Mouse (Mus musculus) G1E (cell line): ENCODE results near the gene Nkx2-2. TPM values are rescaled to one million over a fixed set of nuclear protein-coding genes. Genes with fewer than 3 reads are reported as not detected.
A peak's percentile ranks its signal among the peaks of the same experiment; 100 is the strongest.
"Not testable (repeated sequence)": the region's sequence is repeated elsewhere in the genome, so short reads cannot be mapped to it uniquely, and the experiment has no call there.

Experiments
- ATAC-seq: 2 replicates; pipeline ENCODE4 v1.8.0; 2016; ENCODE audit warnings: mild to moderate bottlenecking; ENCODE audit not compliant: insufficient number of reproducible peaks, poor library complexity, low FRiP score, severe bottlenecking; ENCODE audit errors: extremely low read depth
- DNase-seq: peaks from one replicate; pipeline ENCODE4 v3.0.0; 2012; ENCODE audit warnings: low spot score
- H3K27me3 ChIP-seq: 2 replicates; pipeline ENCODE4 v1.6.1; 2012; ENCODE audit warnings: mild to moderate bottlenecking, low read length, inconsistent platforms; ENCODE audit not compliant: insufficient read depth
- H3K36me3 ChIP-seq: replicated peaks from 2 replicates; pipeline ENCODE3; 2012; ENCODE audit warnings: mild to moderate bottlenecking, inconsistent platforms
- H3K4me1 ChIP-seq: 2 replicates; pipeline ENCODE4 v1.6.1; 2012; ENCODE audit warnings: low read depth, low read length, inconsistent platforms, mixed read lengths; ENCODE audit not compliant: insufficient read depth
- H3K4me3 ChIP-seq: 2 replicates; pipeline ENCODE4 v1.5.1; 2012; ENCODE audit warnings: low read depth, mild to moderate bottlenecking, inconsistent platforms, low read length, moderate library complexity, mixed read lengths
- H3K9me3 ChIP-seq: replicated peaks from 2 replicates; pipeline ENCODE4 v1.6.1; 2012; ENCODE audit warnings: inconsistent platforms
- CTCF ChIP-seq: IDR thresholded peaks from 2 replicates; pipeline ENCODE4 v1.5.1; 2012; ENCODE audit warnings: low read depth, low read length, inconsistent platforms, mixed read lengths
- GATA1 ChIP-seq: IDR thresholded peaks from 2 replicates; pipeline ENCODE4 v1.6.1; 2012; ENCODE audit warnings: borderline replicate concordance, low read length, inconsistent platforms, mixed read lengths
- GATA2 ChIP-seq: IDR thresholded peaks from 2 replicates; pipeline ENCODE4 v1.6.1; 2012; ENCODE audit warnings: low read depth, low read length, inconsistent platforms, borderline replicate concordance
- POLR2AphosphoS5 ChIP-seq: IDR thresholded peaks from 2 replicates; pipeline ENCODE4 v1.6.1; 2012; ENCODE audit warnings: low read depth, low read length, inconsistent platforms; ENCODE audit not compliant: insufficient replicate concordance
- TAL1 ChIP-seq: conservative IDR thresholded peaks from 2 replicates; pipeline ENCODE4 v1.6.1; 2012; ENCODE audit warnings: low read depth, low read length, inconsistent platforms, mixed read lengths
- polyA plus RNA-seq: library from polyadenylated mRNA; stranded (reverse); fragments of >175 nt; gene quantifications from 2 replicates; pipeline ENCODE4 v1.2.3, GENCODE M21; 2012
- total RNA-seq, 2 experiments: library from RNA; stranded (forward) in 1 of 2; stranded (reverse) in 1 of 2; fragments of 200-1000 nt in 1 of 2; fragments of >200 nt in 1 of 2; fragmentation: Nextera tagmentation in 1 of 2; gene quantifications; 2 replicates each; pipeline ENCODE4 v1.2.3; 2014 to 2017

The Nkx2-2 gene
- total and polyA plus RNA-seq, 3 experiments = not detected

- ATAC-seq = no peak
- no peak for TF ChIP-seq POLR2AphosphoS5
- no peak for TF ChIP-seq GATA1
- TF ChIP-seq GATA2 = no peak
- no peak for TF ChIP-seq CTCF
- TF ChIP-seq TAL1 = no peak
- Histone ChIP-seq H3K9me3 (no peaks in the 10 kb centered on the region), H3K4me1 (peaks cover 13% of the 10 kb centered on the region), H3K27me3 (no peaks in the 10 kb centered on the region), H3K36me3 (no peaks in the 10 kb centered on the region), H3K4me3 (no peak overlapping the region)
- no peak for DNase-seq
Measured at GRCm38 (mm10) chr2:147173751-147174150, 20.3 kb downstream of the Nkx2-2 start.

- H3K4me1 ChIP-seq, DNase-seq, H3K27me3 ChIP-seq, H3K4me3 ChIP-seq, ATAC-seq, H3K9me3 ChIP-seq, H3K36me3 ChIP-seq: not testable (repeated sequence)
Measured at GRCm38 (mm10) chr2:147170538-147170937, 23.5 kb downstream of the Nkx2-2 start.

GRCm38 (mm10) chr2:147165863-147166262 is 28.2 kb downstream of the Nkx2-2 start:
- ATAC-seq = no peak
- DNase-seq = no peak
- TF ChIP-seq POLR2AphosphoS5 = no peak
- no peak for TF ChIP-seq CTCF
- no peak for TF ChIP-seq GATA1
- TF ChIP-seq TAL1 = no peak
- TF ChIP-seq GATA2 = no peak
- Histone ChIP-seq H3K27me3 (no peaks in the 10 kb centered on the region), H3K4me3 (no peak overlapping the region), H3K9me3 (no peaks in the 10 kb centered on the region), H3K4me1 (no peaks in the 10 kb centered on the region), H3K36me3 (no peaks in the 10 kb centered on the region)

GRCm38 (mm10) chr2:147165376-147165775 is 28.7 kb downstream of the Nkx2-2 start:
- DNase-seq (no peak), ATAC-seq (no peak)
- Histone ChIP-seq H3K9me3 (no peaks in the 10 kb centered on the region), H3K4me3 (no peak overlapping the region), H3K4me1 (no peaks in the 10 kb centered on the region), H3K27me3 (no peaks in the 10 kb centered on the region), H3K36me3 (no peaks in the 10 kb centered on the region)
- TF ChIP-seq POLR2AphosphoS5 (no peak), TAL1 (no peak), CTCF (no peak), GATA1 (no peak), GATA2 (no peak)

GRCm38 (mm10) chr2:147152543-147152942 is 41.5 kb downstream of the Nkx2-2 start:
- H3K27me3 ChIP-seq = no peaks in the 10 kb centered on the region
- ATAC-seq = peak; percentile 63
- no peaks in the 10 kb centered on the region for H3K36me3 ChIP-seq
- peaks cover 3% of the 10 kb centered on the region; the same call in 1 of the 2 replicates for H3K4me1 ChIP-seq
- no peak for TF ChIP-seq GATA2
- TF ChIP-seq CTCF = no peak
- no peak for TF ChIP-seq GATA1
- no peak for TF ChIP-seq TAL1
- TF ChIP-seq POLR2AphosphoS5 = no peak
- no peak for DNase-seq
- H3K4me3 ChIP-seq = no peak overlapping the region
- no peaks in the 10 kb centered on the region for H3K9me3 ChIP-seq

Other genes with a start within 250 kb of the Nkx2-2 start
- 189 and 238 TPM in 2 replicates for gene Xrn2, start 181.2 kb downstream of the Nkx2-2 start, total RNA-seq (2014; fragmentation: Nextera tagmentation)
- 146 and 162 TPM in 2 replicates for gene Xrn2, start 181.2 kb downstream of the Nkx2-2 start, total RNA-seq (2017)
- gene Xrn2, start 181.2 kb downstream of the Nkx2-2 start, polyA plus RNA-seq = 12.3 and 16.9 TPM in 2 replicates
- not detected in 2 replicates for gene Nkx2-4, start 108.8 kb downstream of the Nkx2-2 start, total RNA-seq (2014; fragmentation: Nextera tagmentation)
- gene Nkx2-4, start 108.8 kb downstream of the Nkx2-2 start, total RNA-seq (2017) = 0.11 TPM in 1 of 2 replicates, not detected in the other
- gene Nkx2-4, start 108.8 kb downstream of the Nkx2-2 start, polyA plus RNA-seq = not detected in 2 replicates
- gene Pax1, start 167.7 kb upstream of the Nkx2-2 start, total RNA-seq (2014; fragmentation: Nextera tagmentation) = not detected in 2 replicates
- gene Pax1, start 167.7 kb upstream of the Nkx2-2 start, total RNA-seq (2017) = 0.12 and 0.27 TPM in 2 replicates
- gene Pax1, start 167.7 kb upstream of the Nkx2-2 start, polyA plus RNA-seq = not detected in 2 replicates